Mouse (Mus musculus): ENCODE measurements at regions not wholly inside any gene's neighbourhood (a gene's known extent, or its start where the extent isn't known, plus 50 kb on each side); places are given as distances from the start of the nearest gene placed in this dataset.

DNA sequence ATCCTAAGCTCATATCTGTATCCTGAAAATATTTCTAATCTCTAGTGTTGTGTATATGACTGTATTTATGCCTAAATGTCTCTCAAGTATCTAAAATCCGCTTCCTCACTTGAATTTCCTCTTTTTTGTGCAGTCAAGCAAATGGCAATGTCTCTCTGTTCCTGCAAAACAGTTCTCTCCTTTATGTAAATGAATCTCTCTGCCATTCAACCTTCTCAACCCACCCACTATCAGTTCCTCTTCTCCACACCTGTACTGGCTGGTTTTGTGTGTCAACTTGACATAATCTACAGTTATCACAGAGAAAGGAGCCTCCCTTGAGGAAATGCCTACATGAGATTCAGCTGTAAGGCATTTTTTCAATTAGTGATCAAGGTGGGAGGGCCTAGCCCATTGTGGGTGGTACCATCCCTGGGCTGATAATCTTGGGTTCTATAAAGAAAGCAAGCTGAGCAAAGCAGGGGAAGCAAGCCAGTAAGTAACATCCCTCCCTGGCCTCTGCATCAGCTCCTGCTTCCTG, 375.5 kb downstream of the Synb start:
- no peaks in the 10 kb centered on the region for H3K36me3 ChIP-seq (ENCODE audit: insufficient read depth, low read length)
- WGBS, result 65% methylated on average over 1 of the region's 1 CpGs

DNA sequence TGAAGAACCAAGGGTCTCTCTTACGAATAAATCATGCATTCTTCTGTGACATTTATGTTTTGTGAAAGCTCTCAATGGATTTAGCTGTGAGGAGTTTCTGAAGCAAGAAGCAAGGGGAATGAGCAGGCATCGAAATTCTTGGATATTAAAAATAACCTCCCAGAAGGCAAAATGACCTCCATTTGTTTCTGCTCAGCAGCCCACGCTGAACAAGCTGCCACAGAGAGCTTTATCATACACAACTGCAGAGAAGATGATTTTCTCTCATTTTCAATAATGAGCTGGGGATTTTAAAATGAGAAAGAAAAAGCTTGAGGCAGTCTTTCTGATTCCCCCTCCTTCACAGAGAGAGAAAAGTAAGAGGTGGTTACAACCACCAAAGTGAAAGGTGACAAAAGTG, 394.2 kb downstream of the Synb start:
- 67% methylated on average over 3 of the region's 3 CpGs for WGBS
- no peak overlapping the region for H3K4me2 ChIP-seq (replicated peaks; ENCODE audit: low read depth, low read length)

More for the DNA sequence above, 375.5 kb downstream of the Synb start:
- Histone ChIP-seq H3K27ac (ENCODE audit: low read length) (no peak overlapping the region), H3K4me2 (replicated peaks; ENCODE audit: low read depth, low read length) (no peak overlapping the region), H3K9ac (replicated peaks; ENCODE audit: low read depth) (no peak overlapping the region), H3K27me3 (replicated peaks; ENCODE audit: insufficient read depth, low read length) (no peaks in the 10 kb centered on the region), H3K9me3 (ENCODE audit: low read length) (no peaks in the 10 kb centered on the region), H3K4me1 (ENCODE audit: insufficient read depth, low read depth, low read length) (no peaks in the 10 kb centered on the region), H3K4me3 (ENCODE audit: low read depth, low read length) (no peak overlapping the region)
- no peak for TF ChIP-seq EP300 (IDR thresholded peaks at IDR 0.05)
- TF ChIP-seq CTCF (IDR thresholded peaks at IDR 0.05), result no peak
- no peak for ATAC-seq
- DNase-seq (ENCODE audit: low spot score), result no peak

DNA sequence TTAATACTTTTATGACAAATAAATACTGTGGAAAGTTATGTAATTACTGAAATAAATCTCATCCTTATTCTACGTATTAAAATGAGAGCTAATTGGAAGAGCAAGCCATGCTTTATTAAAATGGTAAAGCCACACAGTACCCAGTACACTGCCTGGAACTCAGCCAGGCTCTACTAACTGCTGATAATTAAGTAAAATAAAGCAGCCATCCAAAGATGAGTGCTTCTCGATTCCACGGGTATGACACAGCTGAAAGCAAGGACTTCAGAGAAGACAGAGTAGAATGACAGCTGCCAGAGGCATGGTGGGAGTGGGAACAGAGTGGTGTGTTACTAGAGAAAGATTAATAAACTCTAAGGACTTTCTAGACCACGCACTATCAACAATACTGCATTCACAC, 416.9 kb downstream of the Synb start:
- Histone ChIP-seq H3K4me2 (replicated peaks; ENCODE audit: low read depth, low read length) (no peak overlapping the region), H3K27me3 (replicated peaks; ENCODE audit: insufficient read depth, low read length) (no peaks in the 10 kb centered on the region), H3K36me3 (ENCODE audit: insufficient read depth, low read length) (no peaks in the 10 kb centered on the region), H3K9ac (replicated peaks; ENCODE audit: low read depth) (no peak overlapping the region), H3K9me3 (ENCODE audit: low read length) (no peaks in the 10 kb centered on the region), H3K4me3 (ENCODE audit: low read depth, low read length) (no peak overlapping the region), H3K4me1 (ENCODE audit: insufficient read depth, low read depth, low read length) (no peaks in the 10 kb centered on the region), H3K27ac (ENCODE audit: low read length) (no peak overlapping the region)
- TF ChIP-seq CTCF (IDR thresholded peaks at IDR 0.05) (no peak), EP300 (IDR thresholded peaks at IDR 0.05) (no peak)
- DNase-seq (ENCODE audit: low spot score) (no peak), ATAC-seq (no peak)
- WGBS, result 76% methylated on average over 4 of the region's 4 CpGs

More for the DNA sequence above, 394.2 kb downstream of the Synb start:
- Histone ChIP-seq H3K4me3 (ENCODE audit: low read depth, low read length) (no peak overlapping the region), H3K27ac (ENCODE audit: low read length) (no peak overlapping the region), H3K27me3 (replicated peaks; ENCODE audit: insufficient read depth, low read length) (no peaks in the 10 kb centered on the region), H3K36me3 (ENCODE audit: insufficient read depth, low read length) (no peaks in the 10 kb centered on the region), H3K4me1 (ENCODE audit: insufficient read depth, low read depth, low read length) (no peaks in the 10 kb centered on the region), H3K9ac (replicated peaks; ENCODE audit: low read depth) (no peak overlapping the region), H3K9me3 (ENCODE audit: low read length) (no peaks in the 10 kb centered on the region)
- ATAC-seq (no peak), DNase-seq (ENCODE audit: low spot score) (no peak)
- no peak for TF ChIP-seq CTCF (IDR thresholded peaks at IDR 0.05)
- no peak for TF ChIP-seq EP300 (IDR thresholded peaks at IDR 0.05)

DNA sequence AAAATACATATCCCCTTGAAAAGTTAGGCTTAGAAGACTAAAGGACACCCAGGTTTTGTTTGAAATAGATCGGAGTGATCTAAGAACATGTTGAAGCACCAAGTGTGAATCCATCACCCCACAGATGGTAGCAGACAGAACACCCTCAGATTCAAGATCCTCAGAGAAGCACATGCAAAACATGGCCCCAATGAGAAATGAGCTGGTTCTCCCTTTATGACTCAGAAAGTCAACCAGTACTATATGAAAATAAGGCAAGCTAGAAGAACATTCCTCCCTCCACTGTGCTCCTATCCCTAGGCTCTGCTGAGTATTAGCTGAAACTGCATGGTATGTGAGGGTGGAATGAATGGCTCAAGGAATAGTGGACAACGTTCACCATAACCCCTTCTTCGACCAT, 433.0 kb downstream of the Synb start:
- no peak for DNase-seq (ENCODE audit: low spot score)
- ATAC-seq, result no peak
- 85% methylated on average over 3 of the region's 3 CpGs for WGBS
- H3K27ac ChIP-seq (ENCODE audit: low read length), result no peak overlapping the region
- no peak for TF ChIP-seq CTCF (IDR thresholded peaks at IDR 0.05)
- no peak for TF ChIP-seq EP300 (IDR thresholded peaks at IDR 0.05)
- H3K4me1 ChIP-seq (ENCODE audit: insufficient read depth, low read depth, low read length), result no peaks in the 10 kb centered on the region
- no peaks in the 10 kb centered on the region for H3K9me3 ChIP-seq (ENCODE audit: low read length)
- H3K4me3 ChIP-seq (ENCODE audit: low read depth, low read length), result no peak overlapping the region
- no peaks in the 10 kb centered on the region for H3K36me3 ChIP-seq (ENCODE audit: insufficient read depth, low read length)
- H3K9ac ChIP-seq (replicated peaks; ENCODE audit: low read depth), result no peak overlapping the region
- no peak overlapping the region for H3K4me2 ChIP-seq (replicated peaks; ENCODE audit: low read depth, low read length)
- no peaks in the 10 kb centered on the region for H3K27me3 ChIP-seq (replicated peaks; ENCODE audit: insufficient read depth, low read length)

DNA sequence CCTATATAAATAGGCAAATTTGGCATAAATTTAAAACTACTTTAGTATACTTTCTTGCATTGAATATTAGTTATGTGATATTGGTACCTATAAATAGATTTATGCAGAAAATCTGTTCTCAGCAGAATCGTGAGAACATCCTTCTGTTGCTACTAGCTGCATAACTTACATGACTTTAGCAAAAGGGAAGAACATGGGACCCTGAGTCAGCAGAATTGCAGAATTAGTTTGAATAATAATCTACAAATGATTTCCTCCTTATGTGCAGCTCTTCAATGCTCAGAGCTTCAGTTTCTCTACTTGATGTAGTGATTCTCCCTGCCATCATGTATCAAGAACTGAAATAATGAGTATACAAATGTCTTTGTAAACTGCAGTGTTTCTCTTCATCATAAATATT, 436.2 kb downstream of the Synb start:
- Histone ChIP-seq H3K9ac (replicated peaks; ENCODE audit: low read depth) (no peak overlapping the region), H3K27ac (ENCODE audit: low read length) (no peak overlapping the region), H3K4me1 (ENCODE audit: insufficient read depth, low read depth, low read length) (no peaks in the 10 kb centered on the region), H3K4me2 (replicated peaks; ENCODE audit: low read depth, low read length) (no peak overlapping the region), H3K27me3 (replicated peaks; ENCODE audit: insufficient read depth, low read length) (no peaks in the 10 kb centered on the region), H3K36me3 (ENCODE audit: insufficient read depth, low read length) (no peaks in the 10 kb centered on the region), H3K9me3 (ENCODE audit: low read length) (no peaks in the 10 kb centered on the region), H3K4me3 (ENCODE audit: low read depth, low read length) (no peak overlapping the region)
- 61% methylated on average over 1 of the region's 1 CpGs for WGBS
- no peak for DNase-seq (ENCODE audit: low spot score)
- TF ChIP-seq CTCF (IDR thresholded peaks at IDR 0.05), result no peak
- no peak for TF ChIP-seq EP300 (IDR thresholded peaks at IDR 0.05)
- ATAC-seq, result no peak

DNA sequence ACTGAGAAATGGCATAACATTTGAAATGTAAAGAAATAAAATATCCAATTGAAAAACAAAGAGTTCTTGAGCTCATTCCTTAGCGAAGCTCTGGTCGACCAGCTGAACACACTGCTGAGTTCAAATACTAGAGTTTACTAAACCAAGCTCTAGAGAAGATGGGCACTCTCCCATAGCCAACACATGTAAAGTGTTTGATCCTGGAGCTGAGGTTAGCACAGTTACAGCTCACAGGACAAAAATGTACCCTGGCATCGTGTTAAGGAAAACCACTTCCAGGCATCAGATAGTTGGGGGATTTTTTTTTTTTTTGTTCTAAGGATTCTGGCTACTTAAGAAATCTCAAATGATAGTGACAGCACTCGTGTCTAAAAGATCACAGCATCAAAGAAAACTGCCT, 445.6 kb downstream of the Synb start:
- Histone ChIP-seq H3K36me3 (ENCODE audit: insufficient read depth, low read length) (no peaks in the 10 kb centered on the region), H3K27me3 (replicated peaks; ENCODE audit: insufficient read depth, low read length) (no peaks in the 10 kb centered on the region), H3K9me3 (ENCODE audit: low read length) (no peaks in the 10 kb centered on the region), H3K4me3 (ENCODE audit: low read depth, low read length) (no peak overlapping the region), H3K9ac (replicated peaks; ENCODE audit: low read depth) (no peak overlapping the region), H3K4me1 (ENCODE audit: insufficient read depth, low read depth, low read length) (no peaks in the 10 kb centered on the region), H3K4me2 (replicated peaks; ENCODE audit: low read depth, low read length) (no peak overlapping the region), H3K27ac (ENCODE audit: low read length) (no peak overlapping the region)
- TF ChIP-seq CTCF (IDR thresholded peaks at IDR 0.05) (no peak), EP300 (IDR thresholded peaks at IDR 0.05) (no peak)
- ATAC-seq (no peak), DNase-seq (ENCODE audit: low spot score) (no peak)
- 68% methylated on average over 4 of the region's 4 CpGs for WGBS

DNA sequence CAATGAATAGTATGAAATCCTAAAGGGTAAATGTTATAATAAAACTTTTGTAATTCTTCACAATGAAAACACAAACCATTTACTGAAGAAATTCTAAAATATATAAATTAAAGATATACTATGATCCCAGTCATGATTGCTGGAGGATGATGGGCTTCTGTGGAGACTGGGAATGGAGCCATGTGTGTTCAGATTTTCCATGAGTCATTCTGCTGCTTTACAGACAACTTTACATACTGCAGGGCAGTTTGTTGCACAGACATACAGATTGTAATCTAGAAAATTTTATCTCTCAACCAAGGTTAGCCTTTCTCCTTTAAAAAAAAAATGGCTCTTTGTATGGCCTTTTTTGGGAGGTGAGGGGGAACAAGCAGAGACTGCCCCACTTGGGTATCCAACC, 446.5 kb downstream of the Synb start:
- ATAC-seq, result no peak
- no peak for DNase-seq (ENCODE audit: low spot score)
- Histone ChIP-seq H3K27ac (ENCODE audit: low read length) (no peak overlapping the region), H3K27me3 (replicated peaks; ENCODE audit: insufficient read depth, low read length) (no peaks in the 10 kb centered on the region), H3K9me3 (ENCODE audit: low read length) (no peaks in the 10 kb centered on the region), H3K9ac (replicated peaks; ENCODE audit: low read depth) (no peak overlapping the region), H3K36me3 (ENCODE audit: insufficient read depth, low read length) (no peaks in the 10 kb centered on the region), H3K4me2 (replicated peaks; ENCODE audit: low read depth, low read length) (no peak overlapping the region), H3K4me1 (ENCODE audit: insufficient read depth, low read depth, low read length) (no peaks in the 10 kb centered on the region), H3K4me3 (ENCODE audit: low read depth, low read length) (no peak overlapping the region)
- no peak for TF ChIP-seq CTCF (IDR thresholded peaks at IDR 0.05)
- no peak for TF ChIP-seq EP300 (IDR thresholded peaks at IDR 0.05)

Data from lung, postnatal 0 days (tissue).